Mouse (Mus musculus) mouse trophoblast stem cell (cell line): Measurements from ENCODE around the gene Tbl2.

Experiments used
- in situ Hi-C, 2 experiments: fragments of 300-500 bp; cut with MseI, MboI; formaldehyde crosslinking; loops; 2 replicates in 1 of 2; 3 replicates in 1 of 2; pipeline ENCODE4 v1.15.1; 2025

The Tbl2 gene

DNA sequence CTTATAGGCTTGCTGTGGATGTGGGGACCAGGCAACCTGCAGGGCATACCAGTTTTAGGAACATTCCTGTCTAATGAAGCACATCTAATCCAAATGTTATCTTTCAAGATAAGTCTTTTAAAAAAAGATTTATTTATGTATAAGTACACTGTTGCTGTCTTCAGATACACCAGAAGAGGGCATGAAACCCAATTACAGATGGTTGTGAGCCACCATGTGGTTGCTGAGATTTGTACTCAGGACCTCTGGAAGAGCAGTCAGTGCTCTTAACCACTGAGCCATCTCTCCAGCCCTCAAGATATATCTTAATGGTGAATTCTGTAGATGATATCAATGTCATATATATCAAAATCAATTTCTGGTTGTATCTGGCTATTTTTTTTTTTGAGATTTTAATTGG lies 3.5 kb upstream of the Tbl2 start:
- in situ Hi-C loops = no loop called here

DNA sequence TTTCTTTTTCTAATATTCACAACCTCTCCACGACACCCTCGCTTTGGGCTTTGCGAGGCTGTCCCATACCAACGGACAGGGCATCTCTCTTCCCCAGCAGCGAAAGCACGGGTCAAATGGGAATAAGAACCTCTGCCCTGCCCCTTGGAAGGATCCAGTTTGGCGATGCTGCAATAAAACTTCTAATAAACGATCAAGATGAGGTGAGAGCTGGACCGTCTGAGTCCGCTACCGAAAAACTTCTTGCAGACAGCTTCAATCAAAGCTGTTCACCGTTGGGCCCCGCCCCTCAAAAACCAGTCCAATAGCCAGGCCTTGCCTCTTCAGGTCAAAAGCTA lies 773 bp upstream of the Tbl2 start:
- in situ Hi-C loops = no loop called here

DNA sequence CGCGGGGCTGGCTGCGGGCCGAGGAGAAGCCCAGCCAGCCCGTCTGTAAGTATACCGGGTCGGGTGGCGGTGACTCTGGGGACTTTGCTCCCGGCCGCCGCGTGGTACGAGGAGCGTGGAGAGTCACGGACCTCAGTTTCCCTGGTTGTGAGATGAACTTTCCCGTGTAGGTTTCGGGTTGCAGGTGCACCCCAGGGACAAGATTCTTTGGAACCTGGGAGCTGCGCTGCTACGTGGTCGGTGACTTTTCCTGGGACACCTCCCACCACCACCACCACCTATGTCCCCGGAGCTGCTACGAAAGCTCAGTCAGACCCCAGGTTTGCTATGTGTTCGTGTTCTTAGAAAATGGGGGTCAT lies 342 bp downstream of the Tbl2 start:
- in situ Hi-C loops = no loop called here

DNA sequence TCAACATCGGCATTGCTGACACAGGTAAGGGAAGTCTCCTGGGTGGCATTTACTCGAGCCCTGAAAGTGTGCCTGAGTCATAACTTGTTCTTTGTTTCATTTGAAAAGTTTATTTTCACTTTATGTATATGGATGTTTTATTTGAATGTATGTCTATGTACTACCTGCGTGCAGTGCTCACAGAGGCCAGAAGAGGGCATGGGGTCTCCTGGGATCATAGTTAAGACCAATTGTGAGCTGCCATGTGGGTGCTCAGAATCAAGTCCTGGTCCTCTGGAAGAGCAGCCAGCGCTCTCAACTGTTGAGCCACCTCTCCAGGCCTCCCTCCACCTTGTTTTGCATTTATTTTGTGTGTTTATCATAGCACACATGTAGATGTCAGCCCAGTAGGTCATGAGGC lies 7.0 kb downstream of the Tbl2 start:
- in situ Hi-C loops = no loop called here

DNA sequence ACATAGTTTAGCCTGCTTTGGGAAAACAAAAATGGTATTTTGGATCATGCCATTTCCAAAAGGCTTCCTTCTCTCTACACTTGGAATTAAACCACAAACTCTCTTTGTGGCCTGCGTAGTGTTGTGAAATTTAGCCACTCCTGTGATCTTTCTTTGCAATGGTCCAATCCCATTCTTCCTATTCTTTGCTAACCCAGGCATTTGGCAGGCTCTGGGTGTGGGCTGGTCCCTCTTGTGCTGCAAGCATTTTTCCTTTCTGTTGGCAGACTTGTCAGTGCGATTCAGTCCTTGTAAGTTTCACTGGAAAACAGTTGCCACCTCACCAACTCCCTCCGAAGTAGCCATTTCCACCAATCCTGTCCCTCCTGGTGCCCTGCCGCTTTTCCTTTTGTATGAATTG lies 11.8 kb downstream of the Tbl2 start:
- in situ Hi-C loops = no loop called here

DNA sequence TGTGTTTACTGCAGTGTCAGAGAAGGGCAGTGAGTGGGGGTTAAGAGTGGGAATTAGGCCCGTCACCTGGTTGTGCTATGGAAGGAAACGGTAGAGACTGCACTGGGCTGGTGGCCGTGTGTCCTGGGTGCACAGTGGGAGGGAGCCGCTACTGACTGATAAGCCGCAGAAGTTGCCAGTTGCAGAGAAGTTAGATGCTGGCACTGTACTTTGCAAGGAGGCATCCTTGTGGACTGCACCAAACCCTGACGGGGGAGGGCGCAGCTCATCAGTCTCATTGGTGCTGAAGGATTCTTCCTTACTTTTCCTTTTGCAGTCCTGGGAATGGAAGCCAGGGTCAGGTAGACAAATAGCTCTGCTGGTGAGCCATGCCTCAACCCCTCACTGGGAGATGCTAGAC lies 12.2 kb downstream of the Tbl2 start:
- in situ Hi-C loops = no loop called here

DNA sequence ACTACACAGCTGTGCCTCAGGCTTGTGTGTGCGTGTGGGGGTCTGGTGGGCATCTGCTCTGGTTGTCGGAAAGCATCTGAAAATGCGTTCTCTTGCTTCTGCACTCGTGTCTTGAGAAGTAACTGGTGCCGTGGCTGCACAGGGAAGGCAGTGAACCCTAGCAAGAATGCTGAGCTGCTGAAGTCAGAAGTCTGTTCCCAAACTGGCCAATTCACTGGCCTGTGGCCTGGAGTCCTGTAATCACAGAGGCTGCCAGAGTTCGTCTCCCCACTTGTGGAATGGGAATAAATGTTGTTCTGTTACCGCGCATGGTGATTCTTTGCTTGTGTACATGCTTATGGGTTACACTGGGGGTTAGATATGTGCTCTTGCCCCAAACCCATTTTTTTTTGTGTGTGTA lies 12.9 kb downstream of the Tbl2 start:
- in situ Hi-C loops = no loop called here

DNA sequence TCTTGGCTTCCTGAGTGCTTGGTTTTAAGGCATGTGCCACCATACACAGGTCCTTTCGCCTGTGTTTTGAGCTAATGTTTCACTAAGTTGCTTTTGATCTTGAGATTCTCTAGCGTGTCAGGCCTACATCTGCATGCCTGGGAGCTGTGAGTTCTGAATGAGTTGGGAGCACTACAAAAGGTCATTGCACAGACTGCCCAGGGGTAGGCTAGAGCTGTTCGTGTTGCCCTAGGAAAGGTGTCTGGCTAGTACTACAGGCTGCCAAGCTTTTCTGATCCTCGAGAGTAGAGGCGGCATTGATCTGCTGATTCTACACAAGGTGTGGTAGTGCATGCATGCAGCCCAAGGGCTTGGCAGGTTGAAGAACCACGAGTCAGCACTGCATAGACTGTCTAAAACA lies 13.4 kb downstream of the Tbl2 start:
- in situ Hi-C loops = no loop called here

DNA sequence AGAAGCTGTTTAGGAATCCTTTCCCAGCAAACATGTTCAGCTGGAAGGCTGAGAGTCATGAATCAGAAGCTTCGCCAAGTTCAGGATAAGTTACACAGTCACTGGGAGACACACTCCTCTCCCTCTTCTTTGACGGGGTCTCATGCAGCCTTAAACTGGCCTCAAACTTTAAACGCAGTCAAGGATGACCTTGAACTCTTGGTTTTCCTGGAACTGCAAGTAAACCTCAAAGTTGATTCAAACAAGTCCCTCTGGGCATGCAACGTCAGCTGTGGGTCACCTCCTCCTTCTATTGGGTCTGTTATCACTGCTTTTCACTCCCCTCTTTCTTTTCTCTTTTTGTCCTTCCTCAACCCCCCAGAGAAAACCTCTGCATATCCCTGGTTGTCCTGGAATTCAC lies 17.5 kb downstream of the Tbl2 start:
- in situ Hi-C loops = no loop called here

DNA sequence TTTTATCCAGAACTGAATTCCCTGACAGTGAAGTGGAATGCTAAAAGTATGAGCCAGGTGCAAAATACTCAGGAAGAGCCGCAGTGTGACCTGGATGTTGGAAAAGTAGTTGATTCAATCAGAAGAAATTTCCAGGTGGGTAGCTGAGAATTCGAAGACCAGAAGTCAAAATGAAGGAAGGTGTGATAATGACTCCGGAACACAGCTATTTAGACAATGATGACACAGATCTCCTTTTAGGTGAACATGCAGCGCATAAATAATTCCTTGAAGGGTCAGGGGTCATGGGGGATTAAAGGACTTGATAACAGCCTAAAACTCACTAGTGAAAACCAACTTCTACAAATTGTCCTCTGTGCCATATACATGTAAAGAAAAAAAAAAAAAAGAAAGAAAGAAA lies 18.0 kb downstream of the Tbl2 start:
- in situ Hi-C loops = no loop called here

DNA sequence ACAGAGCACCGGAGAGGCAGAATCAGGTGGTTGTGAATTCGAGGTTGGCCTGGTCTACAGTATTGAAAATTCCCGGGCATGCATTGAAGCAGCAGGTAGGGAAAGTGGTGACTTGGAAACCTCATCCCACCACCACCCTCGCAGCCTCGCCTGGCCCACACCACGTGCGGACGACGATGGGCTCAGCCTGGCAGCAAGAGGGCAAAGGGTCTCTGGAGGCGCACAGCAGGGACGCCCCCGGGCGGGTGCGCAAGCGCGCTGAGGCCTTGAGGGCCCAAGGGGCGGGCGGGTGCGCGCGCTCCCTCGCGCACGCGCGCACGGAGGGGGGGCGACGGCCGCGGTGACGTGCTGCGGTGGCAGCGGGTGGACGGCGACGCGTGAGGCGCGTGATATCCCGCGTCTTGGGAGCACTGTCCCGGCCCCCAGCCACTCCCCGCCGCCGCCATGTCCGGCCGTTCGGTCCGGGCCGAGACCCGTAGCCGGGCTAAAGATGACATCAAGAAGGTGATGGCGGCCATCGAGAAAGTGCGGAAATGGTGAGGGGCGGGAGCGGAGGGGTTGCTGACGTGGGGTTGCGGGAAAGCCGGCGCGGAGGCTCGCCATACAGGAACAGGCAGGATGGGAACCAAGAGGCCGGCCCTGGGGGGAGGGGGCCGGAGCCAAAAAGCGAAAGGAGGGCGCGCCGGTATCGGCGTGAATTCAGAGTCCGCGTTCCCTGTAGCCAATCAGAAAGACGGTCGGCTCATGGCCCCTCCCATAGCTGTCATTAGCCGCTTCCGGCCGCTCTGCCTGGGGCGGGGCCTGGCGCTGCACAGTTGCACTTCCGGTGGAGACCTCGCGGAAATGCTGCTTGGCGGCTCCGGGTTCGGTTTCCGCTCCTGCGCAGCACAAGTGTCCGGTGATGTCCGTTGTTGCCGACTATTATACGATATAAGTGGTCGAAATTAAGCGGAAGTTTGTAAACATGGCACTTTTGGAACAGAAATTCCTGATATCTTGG lies 18.9 kb downstream of the Tbl2 start, which contains the start of gene Bcl7b:
Gene Bcl7b, plus strand, starts transcription at position 221 of the 1,000 bp plus-strand sequence.
- in situ Hi-C loops = no loop called here

DNA sequence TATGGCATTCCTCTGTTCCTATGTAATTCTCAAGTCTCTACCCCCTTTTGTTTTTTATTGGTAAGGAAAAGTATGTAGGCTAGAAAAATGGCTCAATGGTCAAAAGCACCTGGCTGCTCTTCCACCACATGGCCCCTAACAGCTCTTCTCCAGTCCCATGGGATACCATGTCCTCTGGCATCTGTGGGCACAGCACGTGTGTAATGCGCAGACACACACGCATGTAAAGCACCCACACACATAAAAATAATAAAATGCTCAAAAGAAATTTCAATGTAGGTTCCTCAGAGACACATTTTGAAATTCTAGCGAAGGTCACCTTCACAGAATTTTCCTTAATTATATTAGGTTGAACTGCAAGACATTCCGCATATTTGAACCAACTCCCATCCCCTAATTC lies 20.0 kb downstream of the Tbl2 start:
- in situ Hi-C loops = no loop called here

DNA sequence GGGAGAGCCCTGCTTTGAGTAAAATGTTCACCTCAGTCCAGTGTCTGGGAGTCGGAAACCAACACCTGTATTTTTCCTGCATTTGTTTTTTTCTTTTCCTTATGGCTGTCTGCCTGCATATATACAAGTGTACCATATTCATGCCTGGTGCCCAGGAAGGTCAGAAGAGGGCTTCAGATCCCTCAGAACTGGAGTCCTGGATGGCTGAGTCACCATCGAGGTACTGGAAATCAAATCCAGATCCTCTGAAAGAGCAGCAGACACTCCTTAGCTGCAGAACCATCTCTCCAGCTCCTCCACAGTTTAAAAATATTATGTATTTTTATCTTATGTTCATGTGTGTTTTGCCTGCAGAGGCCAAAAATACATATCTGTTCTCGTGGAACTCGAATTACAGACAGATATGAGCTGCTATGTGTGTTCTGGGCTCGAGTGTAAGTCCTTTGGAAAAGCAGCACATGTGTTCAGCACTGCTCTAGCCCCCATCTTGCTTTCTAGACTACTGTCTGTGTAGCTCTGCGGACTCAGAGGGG lies 22.3 kb downstream of the Tbl2 start:
- in situ Hi-C loops = no loop called here

DNA sequence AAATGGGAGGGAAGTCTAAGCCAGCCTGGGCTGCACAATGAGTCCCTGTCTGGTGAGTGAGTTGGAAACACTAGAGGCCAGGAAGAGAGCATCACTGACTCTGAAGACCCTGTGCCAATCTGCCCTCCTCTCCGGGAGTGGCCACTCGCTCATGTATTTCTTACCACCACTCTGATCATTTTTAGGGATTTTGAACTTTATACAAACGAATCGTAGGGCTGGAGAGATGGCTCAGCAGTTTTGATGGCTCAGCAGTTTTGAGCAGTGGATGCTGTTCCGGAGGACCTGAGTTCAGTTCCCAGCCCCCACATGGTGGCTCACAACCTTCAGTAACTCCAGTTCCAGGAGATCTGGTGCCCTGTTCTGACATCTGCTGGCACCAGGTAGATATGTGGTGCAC lies 23.5 kb downstream of the Tbl2 start:
- in situ Hi-C loops = no loop called here

DNA sequence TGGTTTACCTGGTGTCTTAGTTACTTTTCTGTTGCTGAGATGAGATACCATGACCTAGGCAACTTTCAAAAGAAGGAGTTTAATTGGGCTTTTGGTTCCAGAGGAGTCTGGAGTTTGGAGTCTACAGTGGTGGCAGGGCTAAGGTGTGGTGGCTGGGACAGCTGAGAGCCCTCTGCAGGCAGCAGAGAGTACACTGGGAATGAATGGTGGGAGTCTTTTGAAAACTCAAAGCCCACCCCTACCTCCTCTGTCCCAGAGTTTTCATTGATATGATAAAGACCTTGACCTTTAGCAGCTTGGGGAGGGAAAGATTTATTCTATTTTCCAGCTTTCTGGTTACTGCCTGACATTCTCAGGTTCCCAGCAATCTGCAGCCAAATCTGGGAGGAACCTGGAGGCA lies 25.6 kb downstream of the Tbl2 start:
- in situ Hi-C loops = no loop called here

DNA sequence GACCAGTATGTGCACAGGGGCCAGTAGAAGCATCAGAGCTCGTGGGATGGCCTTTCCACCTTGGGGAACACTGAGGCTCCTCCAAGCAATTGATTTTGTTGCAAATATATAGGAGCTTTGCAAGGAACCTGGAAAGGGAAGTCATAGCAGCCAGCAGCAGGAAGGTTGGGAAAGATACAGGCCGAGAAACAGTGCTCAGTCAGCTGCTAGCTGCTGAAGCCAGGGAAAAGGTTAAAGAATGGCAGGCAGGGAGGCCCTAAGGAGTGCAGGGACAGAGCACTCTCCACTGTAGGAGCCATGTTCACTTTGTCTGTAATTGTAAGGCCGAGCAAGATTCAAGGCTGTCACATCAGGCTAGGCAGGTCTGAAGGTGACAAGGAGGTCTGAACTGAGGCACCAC lies 29.1 kb downstream of the Tbl2 start:
- in situ Hi-C loops = no loop called here

DNA sequence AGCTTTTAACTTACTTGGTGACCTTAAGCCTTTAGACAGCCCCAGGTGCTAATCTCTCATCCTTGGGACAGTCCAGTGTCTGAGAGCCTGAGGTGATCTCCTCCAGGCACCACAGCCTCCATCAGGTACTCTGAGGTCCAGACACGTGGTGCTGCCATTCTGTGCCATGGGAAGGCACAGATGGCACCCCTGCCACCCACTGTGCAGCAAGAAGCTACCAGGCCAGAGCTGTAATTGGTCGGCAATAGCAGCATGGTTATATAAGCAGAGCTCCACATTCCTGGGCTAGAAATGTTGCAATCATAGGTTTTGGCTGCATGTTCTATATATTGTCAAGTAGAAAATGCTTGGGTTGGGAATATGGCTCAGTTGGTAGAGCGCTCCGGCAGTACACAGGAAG lies 29.5 kb downstream of the Tbl2 start:
- in situ Hi-C loops = no loop called here

DNA sequence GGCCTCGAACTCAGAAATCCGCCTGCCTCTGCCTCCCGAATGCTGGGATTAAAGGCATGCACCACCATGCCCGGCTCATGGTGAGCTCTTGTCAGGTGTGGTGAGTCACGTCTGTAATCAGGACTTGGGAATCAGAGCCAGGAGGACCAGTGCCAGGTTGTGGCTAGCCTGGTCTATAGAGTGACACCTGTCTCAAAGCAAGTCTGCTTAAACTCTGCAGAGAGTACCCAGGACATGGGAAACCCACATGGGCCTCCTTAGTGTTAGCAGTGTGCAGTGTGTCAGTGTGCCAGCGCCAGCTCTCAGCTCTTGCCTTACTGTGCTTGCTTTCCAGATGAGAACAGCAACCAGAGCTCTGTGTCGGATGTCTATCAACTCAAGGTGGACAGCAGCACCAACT lies 30.2 kb downstream of the Tbl2 start:
- in situ Hi-C loops = no loop called here

DNA sequence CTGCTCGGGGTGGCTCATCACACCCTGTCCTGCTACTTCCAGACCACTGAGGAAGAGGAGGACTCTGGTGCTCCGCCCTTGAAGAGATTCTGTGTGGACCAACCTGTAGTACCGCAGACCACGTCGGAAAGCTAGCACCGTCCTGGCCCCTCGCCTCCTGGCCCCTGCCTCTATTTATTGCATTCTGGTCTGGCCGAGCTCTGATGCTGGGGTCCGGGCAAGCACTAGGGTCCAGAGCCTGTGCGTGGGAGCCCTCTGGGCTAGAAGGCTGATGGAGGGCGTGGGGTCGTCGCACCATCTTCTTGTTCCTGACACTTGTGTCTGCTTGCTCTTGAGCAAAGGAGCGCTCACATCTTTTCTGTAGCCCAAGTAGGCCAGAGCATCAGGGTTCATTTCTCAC lies 31.3 kb downstream of the Tbl2 start:
- in situ Hi-C loops = no loop called here

DNA sequence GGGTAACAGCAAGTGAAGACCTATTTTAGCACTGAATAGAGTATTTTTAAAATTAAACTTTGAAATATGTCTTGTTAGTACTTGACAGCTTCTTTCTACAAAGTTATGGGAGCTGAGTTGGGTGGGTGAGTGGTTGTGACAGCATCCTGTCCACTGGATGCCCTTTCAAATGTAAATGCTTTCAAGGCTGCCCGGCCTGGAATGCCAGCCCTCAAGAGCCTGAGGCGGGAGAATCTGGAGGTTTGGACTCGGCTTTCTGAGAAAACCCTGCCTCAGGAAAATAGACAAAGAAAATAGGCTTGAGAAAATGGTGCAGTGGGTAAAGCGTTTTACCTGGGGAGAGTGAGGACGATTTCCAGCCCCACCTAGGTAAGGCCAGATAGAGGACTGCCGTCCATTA lies 32.3 kb downstream of the Tbl2 start:
- in situ Hi-C loops = no loop called here

DNA sequence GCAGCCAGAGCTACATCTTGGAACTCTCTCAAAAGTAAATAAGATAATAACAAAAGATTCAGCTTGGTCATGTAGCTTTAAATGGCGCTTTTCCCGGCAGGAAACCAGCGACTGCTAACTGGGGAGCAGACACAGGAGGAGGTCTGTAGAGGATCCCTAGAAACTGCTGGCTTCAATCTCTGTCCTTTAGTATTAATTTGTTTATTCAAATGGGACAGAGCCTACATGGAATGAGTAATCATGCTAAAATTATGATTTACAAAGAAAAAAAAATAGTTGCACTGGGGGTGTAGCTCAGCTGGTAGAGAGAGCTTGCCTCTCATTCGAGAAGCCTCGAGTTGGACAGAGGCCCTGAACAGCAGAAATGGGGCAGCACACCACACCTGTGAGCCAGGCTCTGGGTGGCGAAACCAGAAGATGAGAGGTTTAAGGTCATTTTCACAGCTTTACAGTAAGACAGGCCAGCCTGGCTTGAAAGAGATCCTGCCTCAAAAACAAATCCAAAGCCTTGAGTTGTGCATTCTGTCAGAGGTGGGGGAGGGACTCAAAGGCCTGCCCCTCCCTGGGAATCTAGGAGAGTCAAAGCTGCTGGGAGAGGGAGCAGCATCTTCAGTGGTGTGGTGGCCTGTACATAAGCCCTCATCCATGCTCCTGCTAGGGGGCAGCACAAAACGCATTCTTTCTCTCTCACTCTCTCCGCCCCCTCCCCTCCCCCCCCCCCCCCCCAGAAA lies 33.8 kb downstream of the Tbl2 start:
- in situ Hi-C loops = no loop called here

DNA sequence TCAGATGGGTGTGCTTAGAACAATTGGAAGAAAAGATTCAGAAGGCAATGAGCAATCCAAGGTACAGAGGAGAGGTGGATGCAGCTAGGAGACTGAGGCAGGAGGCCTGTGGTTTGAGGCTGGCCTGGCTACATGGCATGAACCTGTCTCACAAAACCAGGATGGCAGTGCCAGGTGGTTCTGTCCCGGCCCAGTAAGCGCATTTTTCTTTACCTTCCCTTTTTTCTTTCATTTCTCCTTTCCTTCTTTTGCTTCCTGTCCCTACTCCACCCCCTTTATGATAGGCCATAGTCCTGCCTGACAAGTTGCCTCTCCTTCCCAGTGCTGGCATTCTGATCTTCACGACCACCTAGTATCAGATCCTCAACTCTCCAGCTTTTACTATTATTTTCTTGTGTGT lies 35.6 kb downstream of the Tbl2 start:
- in situ Hi-C loops = no loop called here

DNA sequence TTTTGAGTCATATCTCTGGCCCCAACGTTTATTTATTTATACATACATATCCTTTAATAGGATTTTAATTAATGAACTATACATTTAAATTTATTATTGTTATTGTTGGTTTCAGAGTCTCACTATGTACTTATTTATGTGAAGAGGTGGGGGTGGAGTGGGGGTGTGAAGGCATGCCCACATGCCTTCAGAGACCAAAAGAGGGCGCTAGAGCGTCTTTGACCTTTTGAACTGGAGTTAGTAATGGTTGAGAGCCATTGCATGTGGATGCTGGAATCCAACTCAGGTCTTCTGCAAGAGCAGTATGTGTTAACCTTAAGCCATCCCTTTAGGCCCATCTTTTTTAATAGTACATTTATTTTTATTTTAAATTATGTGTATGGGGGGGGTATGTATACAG lies 36.1 kb downstream of the Tbl2 start:
- in situ Hi-C loops = no loop called here
